Mouse (Mus musculus): ENCODE measurements around the gene Hsd17b6. TPM values are rescaled to one million over a fixed set of nuclear protein-coding genes. Genes with fewer than 3 reads are reported as not detected.

Hsd17b6 gene
- polyA plus RNA-seq, 1 experiment, result not detected

DNA sequence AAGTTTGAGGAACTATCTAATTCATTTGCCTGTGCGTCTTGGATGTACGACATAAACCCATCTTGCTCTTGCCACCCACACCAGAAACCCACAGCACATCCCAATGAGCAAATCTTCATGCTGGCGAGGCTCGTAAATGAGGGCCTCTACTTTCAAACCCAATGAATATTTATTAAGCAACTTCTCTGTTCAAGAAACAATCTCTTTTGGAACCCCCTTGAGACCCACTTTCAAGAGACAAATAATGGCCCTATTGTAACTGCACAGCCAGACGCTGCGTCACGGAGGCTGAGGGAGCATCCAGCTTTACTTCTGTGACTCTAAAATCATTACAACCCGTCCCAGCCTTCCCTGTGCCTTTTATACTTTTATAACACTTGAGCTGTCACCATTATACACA, 21.8 kb downstream of the Hsd17b6 start:
- Histone ChIP-seq H3K4me3 (replicated peaks) (no peak overlapping the region), H3K9me3 (ENCODE audit: control insufficient read depth, low read length) (no peaks in the 10 kb centered on the region)
- TF ChIP-seq GATA1 (IDR thresholded peaks at IDR 0.05; ENCODE audit: low read length), result no peak
- no peak for TF ChIP-seq TAL1 (IDR thresholded peaks at IDR 0.05; ENCODE audit: low read length)

DNA sequence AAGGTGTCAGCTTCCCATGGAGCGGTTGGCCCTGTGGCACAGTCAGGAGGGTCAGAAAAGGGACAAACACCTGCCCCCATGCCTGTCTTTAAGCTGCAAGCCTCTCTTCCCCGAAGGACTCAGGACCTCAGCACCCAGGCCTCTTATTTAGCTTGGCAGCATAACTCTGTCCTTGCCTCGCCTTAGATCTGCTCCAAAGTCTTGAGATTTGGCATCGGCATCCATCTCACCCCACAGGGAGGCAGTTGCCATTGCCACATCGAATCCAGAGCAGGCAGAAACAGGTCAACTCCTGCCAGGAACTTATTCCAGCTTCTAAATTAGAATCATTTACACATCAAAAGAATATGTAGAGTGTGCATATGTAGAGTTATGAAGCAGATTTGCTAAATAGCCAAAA, 22.8 kb downstream of the Hsd17b6 start:
- Histone ChIP-seq H3K36me3 (ENCODE audit: control insufficient read depth) (no peaks in the 10 kb centered on the region), H3K4me1 (ENCODE audit: control insufficient read depth) (no peaks in the 10 kb centered on the region), H3K27me3 (ENCODE audit: control insufficient read depth) (no peaks in the 10 kb centered on the region), H3K9me3 (ENCODE audit: control insufficient read depth, low read length) (no peaks in the 10 kb centered on the region), H3K4me3 (replicated peaks) (no peak overlapping the region)
- TF ChIP-seq TAL1 (IDR thresholded peaks at IDR 0.05; ENCODE audit: low read length) (no peak), GATA1 (IDR thresholded peaks at IDR 0.05; ENCODE audit: low read length) (no peak)

More for the DNA sequence above, 21.8 kb downstream of the Hsd17b6 start:
- Histone ChIP-seq H3K27me3 (ENCODE audit: control insufficient read depth) (no peaks in the 10 kb centered on the region), H3K4me1 (ENCODE audit: control insufficient read depth) (no peaks in the 10 kb centered on the region), H3K36me3 (ENCODE audit: control insufficient read depth) (no peaks in the 10 kb centered on the region)

DNA sequence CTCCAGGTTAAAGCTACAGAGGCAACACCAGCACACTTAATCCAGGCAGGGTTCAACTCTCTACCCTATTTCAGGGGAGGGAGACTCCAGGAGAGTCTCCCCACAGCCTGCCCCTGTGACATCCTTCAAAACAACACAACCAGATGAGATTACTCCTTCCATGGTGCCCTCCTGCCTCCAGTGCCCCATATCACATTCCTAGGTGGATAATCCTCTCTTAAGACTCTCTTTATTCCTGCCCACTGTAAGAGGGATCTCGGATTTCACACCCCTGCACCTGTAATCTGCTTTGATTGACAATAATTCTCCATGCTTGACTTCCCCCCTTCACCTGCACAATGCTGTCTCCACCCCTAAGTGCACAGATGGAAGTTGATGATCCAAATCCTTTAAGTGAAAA, 31.9 kb downstream of the Hsd17b6 start:
- Histone ChIP-seq H3K4me1 (ENCODE audit: control insufficient read depth) (no peaks in the 10 kb centered on the region), H3K4me3 (replicated peaks) (no peak overlapping the region), H3K9me3 (ENCODE audit: control insufficient read depth, low read length) (no peaks in the 10 kb centered on the region), H3K27me3 (ENCODE audit: control insufficient read depth) (no peaks in the 10 kb centered on the region), H3K36me3 (ENCODE audit: control insufficient read depth) (no peaks in the 10 kb centered on the region)
- TF ChIP-seq GATA1 (IDR thresholded peaks at IDR 0.05; ENCODE audit: low read length), result no peak
- TF ChIP-seq TAL1 (IDR thresholded peaks at IDR 0.05; ENCODE audit: low read length), result no peak

DNA sequence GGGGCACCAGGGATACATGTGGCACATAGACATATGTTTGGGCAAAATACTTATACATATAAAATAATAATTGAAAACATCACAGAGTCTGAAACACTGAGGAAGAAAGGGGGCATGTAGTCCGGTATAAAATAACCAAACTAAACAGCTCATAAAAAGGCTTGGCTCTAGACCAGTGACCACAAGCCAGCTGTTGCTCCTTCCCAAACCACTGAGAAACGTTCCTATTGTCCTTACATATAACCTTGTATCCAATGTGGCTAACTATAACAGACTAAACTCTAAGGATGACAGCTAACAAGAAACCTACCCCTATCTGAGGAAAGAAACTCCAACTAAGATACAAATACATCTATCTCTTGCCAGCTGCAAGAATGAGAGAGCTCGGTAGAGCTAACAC, 33.3 kb downstream of the Hsd17b6 start:
- no peaks in the 10 kb centered on the region for H3K9me3 ChIP-seq (ENCODE audit: control insufficient read depth, low read length)
- no peaks in the 10 kb centered on the region for H3K36me3 ChIP-seq (ENCODE audit: control insufficient read depth)
- no peak for TF ChIP-seq TAL1 (IDR thresholded peaks at IDR 0.05; ENCODE audit: low read length)
- peaks cover 6% of the 10 kb centered on the region for H3K4me1 ChIP-seq (ENCODE audit: control insufficient read depth)
- no peak overlapping the region for H3K4me3 ChIP-seq (replicated peaks)
- no peaks in the 10 kb centered on the region for H3K27me3 ChIP-seq (ENCODE audit: control insufficient read depth)

DNA sequence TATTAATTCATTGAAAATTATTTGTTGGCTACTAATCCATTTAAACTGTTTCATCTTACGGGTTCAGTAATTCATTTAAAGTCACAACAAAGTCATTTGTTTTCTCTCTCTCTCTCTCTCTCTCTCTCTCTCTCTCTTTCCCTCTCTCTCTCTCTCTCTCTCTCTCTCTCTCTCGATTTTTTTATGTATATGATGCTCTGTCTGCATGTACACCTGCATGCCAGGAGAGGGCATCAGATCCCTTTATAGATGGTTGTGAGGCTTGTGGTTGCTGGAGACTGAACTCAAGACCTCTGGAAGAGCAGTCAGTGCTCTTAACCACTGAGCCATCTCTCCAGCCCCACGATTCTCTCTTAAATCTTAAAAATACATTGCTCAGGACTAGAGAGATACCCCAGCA, 36.3 kb downstream of the Hsd17b6 start:
- TF ChIP-seq GATA1 (IDR thresholded peaks at IDR 0.05; ENCODE audit: low read length) (no peak), TAL1 (IDR thresholded peaks at IDR 0.05; ENCODE audit: low read length) (no peak)

DNA sequence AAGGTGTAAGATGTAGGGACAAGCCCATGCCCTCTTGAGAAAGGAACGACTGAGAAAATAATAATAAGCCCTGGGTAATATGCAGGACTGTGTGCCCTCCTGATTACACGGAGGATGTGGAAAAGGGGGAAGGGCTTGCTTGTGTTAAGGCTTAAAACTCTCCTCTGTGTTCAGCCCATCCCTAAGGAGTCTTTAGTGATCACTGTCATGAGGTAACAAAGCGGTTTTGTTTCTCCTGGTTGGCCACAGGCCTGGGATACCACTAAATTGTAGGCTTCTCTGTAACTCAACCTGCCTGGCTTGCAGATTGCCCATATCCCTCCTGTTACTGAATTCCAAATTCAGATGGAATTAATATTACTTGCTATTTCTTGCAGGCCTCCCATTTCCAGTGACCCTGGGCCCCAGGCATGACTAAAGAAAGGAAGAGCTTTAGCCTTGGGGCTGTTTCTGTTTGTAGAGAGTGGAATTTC, 37.0 kb downstream of the Hsd17b6 start:
- H3K4me3 ChIP-seq (replicated peaks), result no peak overlapping the region
- H3K4me1 ChIP-seq (ENCODE audit: control insufficient read depth), result peaks cover 6% of the 10 kb centered on the region
- H3K9me3 ChIP-seq (ENCODE audit: control insufficient read depth, low read length), result no peaks in the 10 kb centered on the region
- H3K27me3 ChIP-seq (ENCODE audit: control insufficient read depth), result no peaks in the 10 kb centered on the region
- H3K36me3 ChIP-seq (ENCODE audit: control insufficient read depth), result no peaks in the 10 kb centered on the region
- TF ChIP-seq GATA1 (IDR thresholded peaks at IDR 0.05; ENCODE audit: low read length), result no peak
- TF ChIP-seq TAL1 (IDR thresholded peaks at IDR 0.05; ENCODE audit: low read length), result no peak

More for the DNA sequence above, 36.3 kb downstream of the Hsd17b6 start:
- H3K27me3 ChIP-seq (ENCODE audit: control insufficient read depth), result no peaks in the 10 kb centered on the region
- no peak overlapping the region for H3K4me3 ChIP-seq (replicated peaks)
- peaks cover 6% of the 10 kb centered on the region for H3K4me1 ChIP-seq (ENCODE audit: control insufficient read depth)
- no peaks in the 10 kb centered on the region for H3K9me3 ChIP-seq (ENCODE audit: control insufficient read depth, low read length)
- no peaks in the 10 kb centered on the region for H3K36me3 ChIP-seq (ENCODE audit: control insufficient read depth)

DNA sequence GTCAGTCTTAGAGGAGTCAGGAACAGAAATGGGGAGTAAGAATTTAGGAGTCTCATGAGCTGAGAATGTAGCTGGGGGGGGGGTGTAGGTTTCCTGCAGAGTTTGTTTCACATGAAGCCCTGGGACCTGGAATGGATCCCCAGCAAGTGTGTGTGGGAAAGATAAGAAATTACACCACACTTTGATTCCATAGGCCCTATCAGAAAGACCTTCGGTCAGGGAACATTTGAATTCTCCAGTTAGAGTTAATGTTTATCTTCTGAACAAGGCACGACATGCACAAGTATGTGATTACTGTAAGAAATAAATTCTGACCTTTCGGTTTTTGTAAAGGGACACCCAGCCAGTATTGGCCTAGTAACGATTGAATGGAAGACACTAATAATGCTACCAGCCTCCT, 37.6 kb downstream of the Hsd17b6 start:
- TF ChIP-seq GATA1 (IDR thresholded peaks at IDR 0.05; ENCODE audit: low read length) (no peak), TAL1 (IDR thresholded peaks at IDR 0.05; ENCODE audit: low read length) (no peak)
- no peaks in the 10 kb centered on the region for H3K36me3 ChIP-seq (ENCODE audit: control insufficient read depth)
- no peak overlapping the region for H3K4me3 ChIP-seq (replicated peaks)
- H3K9me3 ChIP-seq (ENCODE audit: control insufficient read depth, low read length), result no peaks in the 10 kb centered on the region
- peaks cover 6% of the 10 kb centered on the region for H3K4me1 ChIP-seq (ENCODE audit: control insufficient read depth)
- no peaks in the 10 kb centered on the region for H3K27me3 ChIP-seq (ENCODE audit: control insufficient read depth)

DNA sequence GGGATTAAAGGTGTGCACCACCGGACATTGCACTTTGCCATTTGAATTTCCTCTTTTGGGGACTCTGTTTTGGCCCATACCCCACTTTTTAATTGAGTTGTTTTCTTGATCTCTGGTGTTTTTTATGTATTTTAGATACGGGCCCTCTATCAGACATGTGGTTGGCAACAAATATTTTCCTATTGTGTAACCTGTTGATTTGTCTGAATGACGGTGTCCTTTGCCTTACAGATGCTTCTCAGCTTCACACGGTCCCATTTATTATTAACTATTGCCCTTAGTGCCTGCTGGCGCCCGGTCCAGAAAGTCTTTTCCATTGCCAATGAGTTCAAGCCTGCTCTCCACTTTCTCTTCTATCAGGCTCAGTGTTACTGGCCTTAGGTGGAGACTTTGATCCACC, 40.9 kb downstream of the Hsd17b6 start:
- TF ChIP-seq TAL1 (IDR thresholded peaks at IDR 0.05; ENCODE audit: low read length) (no peak), GATA1 (IDR thresholded peaks at IDR 0.05; ENCODE audit: low read length) (no peak)
- Histone ChIP-seq H3K36me3 (ENCODE audit: control insufficient read depth) (no peaks in the 10 kb centered on the region), H3K9me3 (ENCODE audit: control insufficient read depth, low read length) (peaks cover 4% of the 10 kb centered on the region), H3K27me3 (ENCODE audit: control insufficient read depth) (no peaks in the 10 kb centered on the region), H3K4me1 (ENCODE audit: control insufficient read depth) (peaks cover 7% of the 10 kb centered on the region), H3K4me3 (replicated peaks) (no peak overlapping the region)

DNA sequence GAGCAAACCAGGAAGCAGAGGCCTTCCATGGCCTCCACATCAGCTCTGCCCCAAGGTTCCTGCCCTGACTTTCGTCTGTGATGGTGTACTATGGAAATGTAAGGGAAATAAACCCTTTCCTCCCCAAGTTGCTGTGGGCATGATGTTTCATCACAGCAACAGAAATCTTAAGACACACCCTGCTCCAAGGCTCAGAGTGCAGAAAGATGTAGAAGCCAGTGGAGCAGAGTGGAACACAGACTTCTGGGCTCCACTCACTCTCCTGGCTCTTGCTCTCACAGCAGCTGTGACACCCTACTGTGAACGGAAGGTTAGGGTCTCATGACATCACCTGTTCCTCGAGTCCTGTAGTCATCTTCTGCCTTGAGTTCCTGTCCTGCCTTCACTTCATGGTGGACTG, 43.4 kb downstream of the Hsd17b6 start:
- Histone ChIP-seq H3K27me3 (ENCODE audit: control insufficient read depth) (no peaks in the 10 kb centered on the region), H3K4me3 (replicated peaks) (no peak overlapping the region), H3K36me3 (ENCODE audit: control insufficient read depth) (no peaks in the 10 kb centered on the region), H3K9me3 (ENCODE audit: control insufficient read depth, low read length) (peaks cover 13% of the 10 kb centered on the region), H3K4me1 (ENCODE audit: control insufficient read depth) (peaks cover 3% of the 10 kb centered on the region)
- TF ChIP-seq GATA1 (IDR thresholded peaks at IDR 0.05; ENCODE audit: low read length) (no peak), TAL1 (IDR thresholded peaks at IDR 0.05; ENCODE audit: low read length) (no peak)

DNA sequence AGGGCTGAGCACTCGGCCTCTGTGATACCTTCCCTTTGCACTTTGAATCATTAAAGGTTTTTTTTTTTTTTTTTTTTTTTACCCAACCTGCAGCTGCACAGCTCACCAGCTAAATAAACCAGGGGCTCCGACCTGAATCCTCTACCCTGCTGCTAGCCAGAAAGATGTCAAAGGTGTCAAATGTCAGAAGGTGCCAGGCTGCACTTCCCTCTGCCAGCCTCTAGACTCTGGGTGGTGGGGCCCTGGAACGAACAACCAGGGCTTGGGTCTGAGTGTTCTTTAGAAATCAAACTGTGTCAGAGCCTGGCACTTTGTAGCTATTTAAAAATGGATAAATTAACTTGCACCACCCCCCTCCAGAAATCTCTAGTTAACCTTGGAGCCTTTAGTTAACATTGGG, 45.0 kb downstream of the Hsd17b6 start:
- H3K27me3 ChIP-seq (ENCODE audit: control insufficient read depth), result no peaks in the 10 kb centered on the region
- TF ChIP-seq TAL1 (IDR thresholded peaks at IDR 0.05; ENCODE audit: low read length), result no peak
- no peak for TF ChIP-seq GATA1 (IDR thresholded peaks at IDR 0.05; ENCODE audit: low read length)
- no peak overlapping the region for H3K4me3 ChIP-seq (replicated peaks)
- H3K9me3 ChIP-seq (ENCODE audit: control insufficient read depth, low read length), result peaks cover 13% of the 10 kb centered on the region
- peaks cover 3% of the 10 kb centered on the region for H3K4me1 ChIP-seq (ENCODE audit: control insufficient read depth)
- no peaks in the 10 kb centered on the region for H3K36me3 ChIP-seq (ENCODE audit: control insufficient read depth)

All from erythroblast, embryonic 14.5 days (primary cell).